Mouse (Mus musculus): ENCODE measurements around the gene Tnfsf13.

The Tnfsf13 gene

DNA sequence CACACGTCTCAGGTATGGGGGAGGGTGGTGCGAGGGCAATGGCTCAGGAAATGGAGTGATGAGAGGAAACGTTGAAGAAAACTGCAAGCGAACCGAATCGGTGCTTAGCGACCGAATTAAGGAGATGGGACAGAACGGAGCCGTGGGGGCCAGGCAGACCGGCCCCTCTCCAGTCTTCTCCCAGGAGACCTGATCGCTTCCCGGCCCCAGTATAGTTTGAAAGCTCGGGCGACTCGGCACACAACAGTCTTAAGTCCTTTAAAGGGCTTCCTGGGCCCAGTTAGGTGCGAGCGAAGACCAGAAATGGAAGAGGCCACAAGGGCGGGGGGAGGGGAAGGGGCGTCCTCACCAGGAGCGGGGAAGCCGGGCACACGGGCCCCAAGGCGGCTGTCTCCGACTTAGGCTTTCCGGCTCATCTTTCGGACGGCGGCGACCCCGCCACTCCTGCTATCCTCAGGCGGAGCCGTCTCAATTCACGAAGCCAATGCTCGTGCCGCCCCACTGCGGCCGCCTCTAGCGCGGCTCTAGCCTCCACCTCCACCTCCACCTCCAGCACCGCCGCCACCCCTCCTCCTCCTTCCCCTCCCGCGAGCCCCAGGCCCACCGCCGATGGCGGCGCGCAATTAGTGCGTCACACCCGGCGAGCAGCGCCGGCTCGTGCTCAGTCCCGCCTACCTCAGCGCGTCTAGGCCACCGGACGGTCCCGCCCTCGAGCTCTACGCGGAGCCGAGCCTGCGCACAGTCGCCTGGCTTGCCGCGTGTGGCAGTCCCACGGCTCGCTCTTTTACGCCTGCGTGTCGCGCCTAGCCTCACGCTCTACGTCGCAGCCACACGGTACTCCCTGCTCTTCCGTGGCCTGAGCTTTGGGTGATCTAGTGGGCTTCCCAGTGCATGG, 4.0 kb downstream of the Tnfsf13 start, which contains the start of gene Senp3:
TSS of gene Senp3 (minus strand) at position 771 of the 895 bp plus-strand sequence.
- DNase-seq (ENCODE audit: low read depth, low spot score), result peak; percentile 98

GRCm38 (mm10) chr11:69680136-69680855, 5.3 kb downstream of the Tnfsf13 start:
- no peak for DNase-seq (ENCODE audit: low read depth, low spot score)

DNA sequence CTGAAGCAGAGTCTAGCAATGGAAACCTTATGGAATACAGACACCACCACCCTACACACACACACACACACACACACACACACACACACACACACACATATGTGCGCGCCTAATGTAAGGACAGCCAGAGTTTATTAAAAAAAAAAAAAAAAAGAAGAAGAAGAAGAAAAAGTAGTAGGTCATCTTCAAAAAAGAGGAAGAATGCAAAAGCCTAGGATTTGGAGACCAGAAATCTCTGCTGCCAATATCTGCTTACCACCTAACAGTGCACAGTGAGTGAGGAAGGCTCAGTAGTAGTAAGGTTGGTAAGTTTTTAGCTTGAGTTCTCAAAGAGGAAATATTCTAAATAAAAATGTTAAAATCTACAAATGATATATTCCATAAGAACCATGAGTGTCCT, 6.4 kb downstream of the Tnfsf13 start:
- DNase-seq (ENCODE audit: low read depth, low spot score), result no peak

DNA sequence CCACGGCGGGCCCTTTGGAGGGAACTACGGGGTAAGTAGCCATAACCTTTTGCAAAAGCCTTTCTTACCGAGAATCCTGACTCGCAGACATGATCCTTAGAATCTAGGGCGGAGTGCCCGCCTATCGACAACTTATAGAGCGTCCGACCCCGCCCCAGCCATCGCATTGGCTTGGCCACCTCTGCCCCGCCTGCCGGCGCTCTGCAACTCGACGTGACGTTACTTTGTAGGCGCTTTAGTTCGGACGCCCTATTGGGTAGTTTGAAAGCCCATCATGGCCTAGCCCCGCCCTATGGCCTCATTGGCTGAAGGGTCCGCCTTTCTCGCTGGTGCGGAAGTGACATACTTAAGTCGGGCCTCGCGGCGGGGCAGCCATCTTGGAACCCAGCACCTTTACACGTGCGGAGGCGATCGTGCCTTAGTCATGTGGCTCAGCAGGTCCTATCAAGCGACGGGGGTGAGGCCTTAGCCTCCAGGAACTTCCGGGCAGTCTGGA, 13.3 kb downstream of the Tnfsf13 start, which contains the start of gene Eif4a1:
TSS of gene Eif4a1 (minus strand) at position 213 of the 496 bp plus-strand sequence.
- DNase-seq (ENCODE audit: low read depth, low spot score), result peak; percentile 100

GRCm38 (mm10) chr11:69671726-69672124, 13.9 kb downstream of the Tnfsf13 start:
- DNase-seq (ENCODE audit: low read depth, low spot score), result no peak

GRCm38 (mm10) chr11:69670786-69671725, 14.5 kb downstream of the Tnfsf13 start:
- DNase-seq (ENCODE audit: low read depth, low spot score), result peak; percentile 93

DNA sequence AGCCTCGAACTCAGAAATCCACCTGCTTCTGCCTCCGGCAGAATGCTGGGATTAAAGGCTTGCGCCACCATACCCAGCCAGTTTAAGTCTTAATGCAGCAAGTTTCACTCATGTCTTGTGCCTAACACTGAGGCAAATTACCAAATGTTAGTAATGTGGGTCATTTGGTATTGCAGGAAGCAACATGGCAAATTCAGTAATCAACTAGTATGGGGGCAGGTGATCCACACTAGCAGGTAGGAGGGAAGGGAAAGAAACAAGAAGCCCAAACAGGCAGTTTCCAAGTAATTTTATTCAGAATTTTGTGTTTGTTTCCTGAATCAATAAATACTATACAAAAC, 18.9 kb downstream of the Tnfsf13 start:
- no peak for DNase-seq (ENCODE audit: low read depth, low spot score)

- DNase-seq (ENCODE audit: low read depth, low spot score), result peak; percentile 92
Observed at GRCm38 (mm10) chr11:69665961-69666664, 19.5 kb downstream of the Tnfsf13 start, which contains the start of gene Cd68. Gene Cd68, minus strand, starts transcription at chr11:69666153.

GRCm38 (mm10) chr11:69665457-69665960, 20.1 kb downstream of the Tnfsf13 start:
- DNase-seq (ENCODE audit: low read depth, low spot score), result no peak

GRCm38 (mm10) chr11:69664841-69665240, 20.7 kb downstream of the Tnfsf13 start:
- no peak for DNase-seq (ENCODE audit: low read depth, low spot score)

GRCm38 (mm10) chr11:69663795-69664194, 21.8 kb downstream of the Tnfsf13 start:
- no peak for DNase-seq (ENCODE audit: low read depth, low spot score)

GRCm38 (mm10) chr11:69662967-69663671, 22.5 kb downstream of the Tnfsf13 start:
- DNase-seq (ENCODE audit: low read depth, low spot score), result no peak

DNA sequence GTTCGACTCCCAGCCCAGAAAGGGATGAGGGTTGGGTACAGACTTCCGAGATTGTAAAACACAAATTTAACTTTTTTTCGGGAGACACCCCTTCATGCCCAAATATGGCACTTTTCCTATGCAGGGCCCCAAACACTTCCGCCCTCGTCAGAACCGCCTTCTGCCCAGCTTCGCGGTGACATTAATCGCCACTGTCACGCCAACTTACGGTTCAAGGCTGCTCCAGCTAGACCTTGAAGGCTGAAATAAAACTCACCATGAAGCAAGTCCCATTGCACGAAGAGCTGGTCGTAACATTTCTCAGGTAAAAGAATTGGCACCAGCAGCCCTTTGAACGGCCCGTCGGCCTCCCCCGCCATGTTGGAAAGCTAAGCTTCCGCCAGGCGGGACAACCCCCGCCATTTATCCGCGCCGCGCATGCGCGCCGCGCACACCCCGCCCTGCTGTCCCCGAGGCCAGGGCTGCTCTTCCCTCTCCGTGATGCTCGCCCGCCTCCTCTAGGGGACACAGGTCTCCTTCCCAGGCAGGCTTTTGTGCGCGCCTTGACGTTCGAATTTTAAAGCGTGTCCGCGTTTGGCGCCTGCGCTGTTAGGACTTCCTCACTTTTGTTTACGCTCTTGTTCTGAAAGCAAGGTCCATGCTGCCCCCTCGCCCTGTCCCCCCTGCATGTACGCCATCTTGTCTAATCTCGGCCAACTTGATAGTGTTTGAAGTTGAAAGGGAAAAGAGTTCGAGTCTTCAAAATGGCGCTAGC, 23.2 kb downstream of the Tnfsf13 start, which contains the start of gene Mpdu1:
TSS of gene Mpdu1 (minus strand) at position 430 of the 754 bp plus-strand sequence.
- peak; percentile 99 for DNase-seq (ENCODE audit: low read depth, low spot score)

DNA sequence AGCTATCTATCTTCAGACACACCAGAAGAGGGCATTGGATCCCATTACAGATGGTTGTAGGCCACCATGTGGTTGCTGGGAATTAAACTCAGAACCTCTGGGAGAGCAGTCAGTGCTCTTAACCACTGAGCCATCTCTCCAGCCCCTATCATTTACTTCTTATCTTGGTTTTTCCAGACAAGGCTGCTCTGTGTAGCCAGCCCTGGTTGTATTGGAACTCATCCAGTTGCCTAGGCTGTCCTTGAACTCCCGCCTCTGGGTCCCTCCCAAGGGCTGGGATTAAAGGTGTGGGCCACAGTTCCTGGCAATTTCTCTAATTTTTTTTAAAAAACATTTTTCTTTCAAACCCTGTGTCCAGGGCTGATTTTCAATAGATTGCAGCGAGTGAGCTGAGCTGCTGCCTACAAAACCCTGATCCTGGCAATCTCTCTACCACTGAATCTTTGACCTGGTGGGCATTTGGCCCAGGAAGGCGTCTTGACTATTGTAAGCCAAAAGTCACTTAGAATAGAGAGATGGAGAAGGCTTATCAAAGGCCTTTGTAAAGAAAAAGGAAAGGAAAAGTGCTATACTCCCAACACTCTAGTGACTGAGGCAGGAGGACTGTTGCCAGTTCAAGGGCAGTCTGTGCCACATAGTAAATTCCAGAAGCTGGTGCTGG, 24.2 kb downstream of the Tnfsf13 start:
- DNase-seq (ENCODE audit: low read depth, low spot score), result no peak

DNA sequence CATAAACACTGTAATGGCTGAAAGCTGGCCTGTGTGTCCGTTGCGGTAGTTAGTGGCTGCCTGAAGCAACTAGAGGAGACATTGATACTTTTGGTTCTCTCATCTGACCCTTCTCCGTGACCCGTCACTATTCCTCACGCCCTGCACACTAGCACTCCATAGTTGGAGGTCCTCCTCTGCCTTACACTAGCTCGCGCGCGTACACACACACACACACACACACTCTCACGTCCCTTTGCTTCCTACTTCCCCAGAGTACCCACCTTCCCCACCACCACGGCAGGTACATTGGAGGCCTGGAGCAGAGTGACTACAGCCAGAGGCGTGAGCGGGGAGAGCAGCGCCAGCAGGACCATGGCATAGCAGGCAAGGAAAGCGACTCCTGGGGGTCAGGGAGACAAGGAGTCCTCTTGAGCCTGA, 28.1 kb downstream of the Tnfsf13 start:
- DNase-seq (ENCODE audit: low read depth, low spot score), result no peak

- DNase-seq (ENCODE audit: low read depth, low spot score), result peak; percentile 64
Observed at GRCm38 (mm10) chr11:69656617-69657461, 28.7 kb downstream of the Tnfsf13 start.

- no peak for DNase-seq (ENCODE audit: low read depth, low spot score)
Observed at GRCm38 (mm10) chr11:69656065-69656455, 29.5 kb downstream of the Tnfsf13 start.
